ENCODE assay signal across 29 mouse cellular contexts in genomic region chr1:3012530-3012929, GRCm38 (mm10).
DNase-seq lines count a peak whose midpoint lies in the region; ATAC-seq and TF ChIP-seq lines count a peak whose summit lies in the region.
"Had no signal": no experiment of that assay in that cellular context is flagged by ENCODE, and none has a peak within 500 bp of the region (broad histone marks: within the 10 kb centered on the region; RNA-seq: fewer than 3 reads in every experiment).

No protein-coding gene starts in this region.

- ATAC-seq in heart, embryonic 12.5 days (ENCODE audit: insufficient number of reproducible peaks, low FRiP score), result no peak
- ATAC-seq in midbrain, postnatal 0 days (ENCODE audit: low FRiP score), result no peak; the same call in 1 of the 2 replicates
- ATAC-seq: activated CD4-positive, CD25-positive, alpha-beta regulatory T cell, adult 4 months; CD4-positive, CD25-positive, alpha-beta regulatory T cell, adult 4 months; forebrain, embryonic 16.5 days; liver, postnatal 0 days; midbrain, embryonic 15.5 days had no signal

- H3K9ac ChIP-seq in heart, adult 2 months (ENCODE audit: low read depth, low read length), result no peak overlapping the region
- H3K9ac ChIP-seq in heart, embryonic 12.5 days, result no peak overlapping the region
- H3K9ac ChIP-seq in midbrain, postnatal 0 days (replicated peaks; ENCODE audit: low read length, poor library complexity, severe bottlenecking), result no peak overlapping the region
- H3K9ac ChIP-seq: heart, embryonic 15.5 days; hindbrain, embryonic 13.5 days; limb, embryonic 13.5 days; liver, postnatal 0 days; midbrain, embryonic 15.5 days had no signal

- H3K4me3 ChIP-seq in heart, adult 2 months, result no peak overlapping the region
- H3K4me3 ChIP-seq in heart, embryonic 12.5 days, result no peak overlapping the region
- H3K4me3 ChIP-seq in layer of hippocampus, adult 2 months, result no peak overlapping the region
- no peak overlapping the region for H3K4me3 ChIP-seq in midbrain, postnatal 0 days (ENCODE audit: low read depth, low read length)
- no peak overlapping the region for H3K4me3 ChIP-seq in midbrain, embryonic 10.5 days
- H3K4me3 ChIP-seq: heart, embryonic 15.5 days; hindbrain, embryonic 13.5 days; limb, embryonic 13.5 days; midbrain, embryonic 15.5 days had no signal

- H3K79me2 ChIP-seq in heart, adult 2 months (replicated peaks; ENCODE audit: control insufficient read depth, insufficient read depth, low read length), result no peaks in the 10 kb centered on the region

- DNase-seq in heart, adult 2 months, result no peak
- no peak for DNase-seq in layer of hippocampus, adult 2 months (ENCODE audit: low spot score in 2 of 2)
- DNase-seq in layer of hippocampus, postnatal 36 days, result no peak
- DNase-seq in midbrain, postnatal 0 days (ENCODE audit: low spot score), result peak; percentile 22
- DNase-seq in midbrain, embryonic 10.5 days (ENCODE audit: low spot score), result no peak
- DNase-seq in brain, embryonic 14.5 days (ENCODE audit: low read depth), result peak; percentile 33
- DNase-seq in kidney, postnatal 4 days, result no peak
- DNase-seq: adrenal gland, adult 2 months; adrenal gland, postnatal 36 days; cerebellum, adult 8-10 months; cerebellum, postnatal 36 days; heart, postnatal 36 days; kidney, adult 8-10 months; liver, postnatal 0 days; lung, postnatal 10 days; right cerebral cortex, postnatal 4 days; thymus, adult 2 months; thymus, postnatal 36 days had no signal

- H3K9me3 ChIP-seq in heart, embryonic 12.5 days (replicated peaks), result no peaks in the 10 kb centered on the region; the same call in 1 of the 2 replicates
- no peaks in the 10 kb centered on the region for H3K9me3 ChIP-seq in midbrain, postnatal 0 days (ENCODE audit: low read length)
- peaks cover 5% of the 10 kb centered on the region; the same call in 1 of the 2 replicates for H3K9me3 ChIP-seq in midbrain, embryonic 10.5 days (replicated peaks)
- H3K9me3 ChIP-seq: heart, embryonic 15.5 days; hindbrain, embryonic 13.5 days; limb, embryonic 13.5 days; midbrain, embryonic 15.5 days had no signal

- 40% methylated on average over 1 of the region's 1 CpGs for WGBS in heart, adult 2 months
- WGBS in heart, embryonic 12.5 days, result 48% methylated on average over 1 of the region's 1 CpGs
- WGBS in midbrain, postnatal 0 days, result 68% methylated on average over 1 of the region's 1 CpGs
- WGBS in midbrain, embryonic 10.5 days, result 77% methylated on average over 1 of the region's 1 CpGs

- peak; percentile 45 for TF ChIP-seq CTCF in heart, adult 2 months (IDR thresholded peaks at IDR 0.05)
- peak; percentile 67 for TF ChIP-seq CTCF in layer of hippocampus, adult 2 months (conservative IDR thresholded peaks at IDR 0.05)
- peak; percentile 47 for TF ChIP-seq CTCF in midbrain, postnatal 0 days (IDR thresholded peaks at IDR 0.05)
- no peak for TF ChIP-seq CTCF in brain, embryonic 14.5 days (IDR thresholded peaks at IDR 0.05; ENCODE audit: borderline replicate concordance, extremely low read depth, insufficient read depth, insufficient read length)

- no peaks in the 10 kb centered on the region for H3K27me3 ChIP-seq in heart, adult 2 months (ENCODE audit: control insufficient read depth, insufficient read depth, low read length)
- H3K27me3 ChIP-seq in heart, embryonic 12.5 days (replicated peaks), result no peaks in the 10 kb centered on the region
- H3K27me3 ChIP-seq in midbrain, postnatal 0 days (ENCODE audit: insufficient read depth, low read length), result no peaks in the 10 kb centered on the region
- no peaks in the 10 kb centered on the region for H3K27me3 ChIP-seq in midbrain, embryonic 10.5 days (ENCODE audit: low read depth, poor library complexity, severe bottlenecking)
- H3K27me3 ChIP-seq: heart, embryonic 15.5 days; hindbrain, embryonic 13.5 days; limb, embryonic 13.5 days; midbrain, embryonic 15.5 days had no signal

- TF ChIP-seq EP300 in heart, adult 2 months (IDR thresholded peaks at IDR 0.05; ENCODE audit: insufficient read depth, low read depth, low read length), result no peak

- no peaks in the 10 kb centered on the region for H3K36me3 ChIP-seq in heart, adult 2 months (ENCODE audit: control insufficient read depth, insufficient read depth, low read length)
- H3K36me3 ChIP-seq in heart, embryonic 12.5 days, result no peaks in the 10 kb centered on the region
- H3K36me3 ChIP-seq in midbrain, postnatal 0 days (ENCODE audit: insufficient read depth, low read length), result no peaks in the 10 kb centered on the region
- no peaks in the 10 kb centered on the region for H3K36me3 ChIP-seq in midbrain, embryonic 10.5 days
- H3K36me3 ChIP-seq: heart, embryonic 15.5 days; hindbrain, embryonic 13.5 days; limb, embryonic 13.5 days; midbrain, embryonic 15.5 days had no signal

- intact Hi-C loops in heart, adult 2 months (cut with DNase I), result no loop called here

- H3K4me2 ChIP-seq in heart, embryonic 12.5 days, result no peak overlapping the region
- H3K4me2 ChIP-seq in midbrain, postnatal 0 days (ENCODE audit: low read depth, low read length, poor library complexity, severe bottlenecking), result no peak overlapping the region
- H3K4me2 ChIP-seq: heart, embryonic 15.5 days; hindbrain, embryonic 13.5 days; limb, embryonic 13.5 days; liver, embryonic 11.5 days; midbrain, embryonic 15.5 days had no signal

- no peaks in the 10 kb centered on the region for H3K4me1 ChIP-seq in heart, adult 2 months (ENCODE audit: control insufficient read depth, insufficient read depth, low read length)
- H3K4me1 ChIP-seq in heart, embryonic 12.5 days (replicated peaks), result no peaks in the 10 kb centered on the region
- no peaks in the 10 kb centered on the region for H3K4me1 ChIP-seq in midbrain, postnatal 0 days (ENCODE audit: insufficient read depth, low read length)
- H3K4me1 ChIP-seq in midbrain, embryonic 10.5 days, result no peaks in the 10 kb centered on the region
- H3K4me1 ChIP-seq: heart, embryonic 15.5 days; hindbrain, embryonic 13.5 days; limb, embryonic 13.5 days; midbrain, embryonic 15.5 days had no signal

- no peak for TF ChIP-seq POLR2A in heart, adult 2 months (IDR thresholded peaks at IDR 0.05; ENCODE audit: insufficient read depth, low read depth, low read length)
- no peak for TF ChIP-seq POLR2A in brain, embryonic 14.5 days (IDR thresholded peaks at IDR 0.05; ENCODE audit: borderline replicate concordance, extremely low read depth, insufficient read depth, insufficient read length, poor library complexity, severe bottlenecking)

- H3K27ac ChIP-seq in heart, adult 2 months, result no peak overlapping the region
- no peak overlapping the region for H3K27ac ChIP-seq in heart, embryonic 12.5 days (ENCODE audit: poor library complexity, severe bottlenecking)
- H3K27ac ChIP-seq in layer of hippocampus, adult 2 months, result no peak overlapping the region
- H3K27ac ChIP-seq in midbrain, postnatal 0 days (ENCODE audit: low read depth, low read length), result no peak overlapping the region
- no peak overlapping the region for H3K27ac ChIP-seq in midbrain, embryonic 10.5 days (replicated peaks)
- H3K27ac ChIP-seq: heart, embryonic 15.5 days; hindbrain, embryonic 13.5 days; kidney, postnatal 0 days; limb, embryonic 13.5 days; midbrain, embryonic 15.5 days; stomach, postnatal 0 days had no signal

Comparison
In these comparisons a context has a peak if more than half of its experiments do, and no peak if none do; other contexts are left out.
1. DNase-seq: peak in midbrain, postnatal 0 days (single experiment) and brain, embryonic 14.5 days (single experiment); none in heart, adult 2 months (0 of 2), layer of hippocampus, adult 2 months (0 of 2), layer of hippocampus, postnatal 36 days (0 of 2), midbrain, embryonic 10.5 days (single experiment) and kidney, postnatal 4 days (0 of 2).